Mouse (Mus musculus) adrenal gland, postnatal 0 days (tissue): ENCODE data around the gene Ap1m2. TPM values are rescaled to one million over a fixed set of nuclear protein-coding genes. Genes with fewer than 3 reads are reported as not detected.

ENCODE experiments used
- polyA plus RNA-seq: library from polyadenylated mRNA; unstranded; fragments of >200 nt; fragmentation: Nextera tagmentation; extraction: Ambion mirVana; gene quantifications from 2 replicates; pipeline ENCODE4 v1.2.1, GENCODE M21; 2015

The Ap1m2 gene
- polyA plus RNA-seq = 0.55 and 0.95 TPM in 2 replicates

DNA sequence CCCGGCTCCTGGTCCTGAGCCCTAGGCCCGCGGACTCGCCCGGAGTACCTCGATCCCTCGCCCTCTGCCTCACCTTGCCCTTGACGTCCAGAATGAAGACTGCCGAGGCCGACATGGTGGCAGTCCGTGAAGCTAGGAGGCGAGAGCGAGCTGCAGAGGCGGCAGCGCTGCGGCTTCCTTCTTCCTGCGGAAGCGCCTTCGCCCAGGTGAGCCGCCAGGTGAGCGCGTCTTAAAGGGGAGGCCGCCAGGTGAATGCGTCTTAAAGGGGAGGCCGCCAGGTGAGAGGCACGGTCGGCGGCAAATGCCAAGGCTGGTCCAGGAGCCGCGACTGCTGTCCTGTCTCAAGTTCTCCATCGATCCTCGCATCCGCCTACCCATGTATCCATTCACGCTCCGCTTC lies at the start of gene Ap1m2:
Ap1m2 (minus strand) TSS at position 204 of the 400 bp plus-strand sequence.

DNA sequence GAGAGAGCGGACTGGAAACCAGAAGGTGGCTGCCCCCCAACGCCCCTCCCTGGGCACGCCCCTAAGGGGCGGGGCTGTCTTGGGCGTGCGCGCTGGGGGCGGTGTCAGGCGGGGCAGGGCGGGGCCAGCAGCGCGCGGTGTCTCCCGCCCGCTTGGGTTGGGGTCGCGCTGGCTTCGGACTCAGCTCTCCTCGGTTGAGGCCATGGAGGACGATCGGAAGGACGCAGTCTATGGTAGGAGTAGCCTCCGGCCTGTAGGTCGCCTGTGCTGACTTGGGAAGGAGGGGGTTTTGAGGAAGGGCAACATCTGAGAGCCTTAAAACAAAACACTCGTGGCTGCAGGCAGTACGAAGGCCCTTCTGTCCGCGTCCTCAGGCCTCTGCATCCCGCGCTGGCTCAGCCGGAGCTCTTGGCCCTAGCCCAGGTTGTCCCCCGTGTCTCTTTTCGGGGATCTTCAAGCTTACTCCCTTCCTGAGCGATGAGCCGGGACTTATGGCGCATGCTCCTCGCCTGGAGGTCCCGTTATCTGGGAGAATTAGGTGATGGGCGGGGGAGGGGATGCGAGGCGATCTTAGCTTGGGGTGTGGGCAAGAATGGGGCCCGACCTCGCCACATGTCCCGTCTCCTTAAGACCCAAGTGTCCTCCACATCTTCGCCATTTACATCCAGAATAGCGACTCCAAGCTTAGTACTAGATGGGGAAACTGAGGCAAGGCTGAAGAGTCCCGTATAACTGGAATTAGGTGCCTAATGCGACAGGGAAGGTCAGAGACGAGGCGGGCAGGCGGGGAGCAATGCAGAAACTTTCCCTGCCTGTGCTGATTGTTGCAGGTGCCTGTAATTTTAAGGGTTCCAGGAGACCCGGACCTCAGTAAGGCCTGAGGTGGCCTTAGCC lies 8.7 kb upstream of the Ap1m2 start, which contains the start of gene Slc44a2:
Slc44a2 (plus strand) TSS at position 80 of the 894 bp plus-strand sequence.

DNA sequence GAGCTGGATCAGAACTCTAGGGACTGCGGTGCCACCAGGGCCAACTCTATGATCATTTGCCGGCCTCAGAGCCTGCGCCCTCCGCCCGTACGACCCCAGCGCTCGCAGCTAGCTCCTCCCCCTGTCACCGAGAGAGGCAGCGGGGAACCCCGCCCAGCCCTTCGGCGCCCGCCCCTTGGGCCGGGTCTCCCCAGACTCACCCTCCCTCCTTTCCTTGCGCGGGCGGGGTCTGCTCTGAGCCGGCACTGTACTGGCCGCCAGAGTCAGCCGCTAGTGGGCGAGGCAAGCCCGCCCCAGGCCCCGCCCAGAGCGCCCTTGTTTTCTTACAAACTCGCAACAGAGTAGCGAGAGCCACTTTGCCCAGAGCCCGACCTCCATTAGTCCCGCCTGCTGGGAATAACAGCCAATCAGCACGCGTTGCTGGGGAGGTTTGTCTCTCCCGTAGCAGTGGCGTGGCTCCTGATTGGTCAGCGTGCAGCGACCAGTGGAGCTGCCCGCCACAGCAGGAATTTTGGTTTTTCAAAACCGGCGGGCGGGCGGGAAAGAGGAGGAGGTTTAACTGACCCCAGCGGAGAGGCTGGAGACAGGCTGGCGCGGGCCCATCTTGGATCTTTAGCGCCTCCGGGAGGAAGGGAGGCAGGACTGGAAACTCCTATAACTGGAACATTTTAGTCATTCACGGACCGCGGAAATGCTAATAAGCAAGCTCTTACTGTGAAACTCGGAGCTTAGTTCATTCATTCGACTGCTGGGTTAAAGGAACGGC lies 20.9 kb downstream of the Ap1m2 start, which contains the start of gene Cdkn2d:
Cdkn2d (minus strand) TSS at position 386 of the 766 bp plus-strand sequence.

DNA sequence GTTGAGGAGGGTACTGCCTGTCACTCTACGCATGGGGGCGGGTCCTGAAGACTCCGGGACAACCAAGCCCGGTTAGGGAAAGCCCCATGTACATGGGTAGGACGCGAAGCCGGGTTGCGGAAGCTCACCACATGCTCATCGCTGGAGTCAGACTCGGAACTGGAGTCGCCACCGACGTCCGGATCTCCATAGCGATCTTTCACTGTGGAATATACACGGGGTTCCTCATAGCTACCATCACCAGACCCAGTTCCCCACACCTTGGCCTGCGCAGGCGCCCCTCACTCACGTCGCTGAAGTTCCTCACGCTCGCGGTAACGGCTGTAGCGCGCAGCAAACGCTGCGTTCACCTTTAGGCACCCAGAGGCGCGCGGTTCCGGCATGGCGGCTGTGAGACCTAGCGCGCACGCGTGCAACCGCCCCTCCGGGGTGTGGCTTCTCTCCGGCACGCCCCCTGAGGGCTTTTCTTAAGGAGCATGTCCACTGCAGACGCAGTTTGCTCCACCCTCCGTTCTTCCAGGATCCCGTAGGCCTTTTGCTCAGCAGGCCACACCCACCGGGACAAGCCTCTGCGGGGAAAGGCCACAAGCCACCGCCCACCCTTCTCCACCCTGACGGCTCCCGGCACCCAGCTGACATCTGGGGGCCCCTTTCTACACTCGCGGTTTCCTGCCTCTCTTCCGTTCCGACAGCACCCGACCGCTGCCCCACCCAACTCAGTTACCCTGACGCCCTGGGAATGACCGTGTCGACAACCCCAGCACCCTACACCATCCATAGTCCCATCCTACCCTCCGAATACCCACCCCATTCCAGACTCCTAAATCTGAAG lies 24.4 kb downstream of the Ap1m2 start, which contains the start of gene Kri1:
Kri1 (minus strand) TSS at position 399 of the 832 bp plus-strand sequence.

DNA sequence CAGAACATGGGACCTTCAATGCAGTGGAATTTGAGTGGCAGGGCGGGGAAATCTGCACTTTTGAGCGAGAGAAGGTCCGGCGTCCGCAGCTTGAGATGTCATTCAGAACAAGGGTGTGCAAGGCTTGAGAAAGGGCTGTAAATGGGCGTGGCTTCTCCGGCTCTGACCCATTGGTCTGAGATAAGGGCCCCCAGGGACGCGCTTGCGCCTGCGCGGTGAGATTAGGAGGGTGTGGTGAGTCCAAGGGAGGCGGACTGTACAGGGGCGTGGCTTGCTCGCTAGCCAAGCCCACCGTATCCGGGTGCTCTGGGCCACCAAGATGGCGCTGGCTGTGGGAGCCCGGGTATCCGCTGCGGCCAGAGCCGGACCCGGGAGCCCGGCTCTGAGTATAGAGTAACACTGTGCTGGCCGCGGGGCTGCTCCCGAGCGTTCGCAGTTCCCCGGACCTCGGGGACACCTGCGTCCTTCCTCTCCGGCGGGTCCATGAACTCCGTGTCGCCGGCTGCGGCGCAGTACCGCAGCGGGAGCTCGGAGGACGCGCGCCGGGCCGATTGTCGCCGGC lies 47.1 kb downstream of the Ap1m2 start, which contains the start of gene Atg4d:
Atg4d (plus strand) TSS at position 294 of the 562 bp plus-strand sequence.

DNA sequence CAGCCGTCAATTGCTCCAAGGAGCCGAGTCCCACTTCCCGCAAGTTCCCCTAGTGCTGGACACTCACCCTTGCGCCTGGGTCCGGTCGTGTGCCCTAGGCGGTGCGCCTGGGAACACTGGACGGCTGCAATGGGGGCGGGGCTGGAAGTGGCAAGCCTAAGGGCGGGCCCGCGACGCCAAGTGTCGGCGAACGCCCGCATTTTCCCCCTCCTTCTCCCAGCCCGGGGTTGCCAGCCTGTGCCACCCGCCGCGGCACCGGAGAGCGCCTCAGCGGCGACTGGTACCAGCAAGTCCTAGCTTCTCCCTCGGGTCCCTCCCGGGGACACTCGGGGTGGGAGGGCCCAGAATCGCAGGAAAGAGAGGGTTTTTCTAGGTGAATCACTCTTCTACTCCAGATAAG lies 63.8 kb downstream of the Ap1m2 start, which contains the start of gene S1pr5:
S1pr5 (minus strand) TSS at position 118 of the 400 bp plus-strand sequence.

Other genes starting within 250 kb of the Ap1m2 start
- 0.48 TPM in 1 of 2 replicates, not detected in the other for gene Zglp1, start 245.2 kb downstream of the Ap1m2 start, polyA plus RNA-seq
- 0.19 and 0.25 TPM in 2 replicates for gene Gm49373, start 239.2 kb downstream of the Ap1m2 start, polyA plus RNA-seq
- 60.5 and 68.4 TPM in 2 replicates for gene Fdx1l, start 238.7 kb downstream of the Ap1m2 start, polyA plus RNA-seq
- gene Gm38431, start 220.3 kb downstream of the Ap1m2 start, polyA plus RNA-seq = 0.91 and 1.2 TPM in 2 replicates
- gene Raver1, start 220.3 kb downstream of the Ap1m2 start, polyA plus RNA-seq = 25.9 and 31.4 TPM in 2 replicates
- 5.3 and 10.8 TPM in 2 replicates for gene Tyk2, start 181.1 kb downstream of the Ap1m2 start, polyA plus RNA-seq
- 163 and 197 TPM in 2 replicates for gene Cdc37, start 162.4 kb downstream of the Ap1m2 start, polyA plus RNA-seq
- 3.1 and 5.1 TPM in 2 replicates for gene Pde4a, start 146.6 kb downstream of the Ap1m2 start, polyA plus RNA-seq
- 42.4 and 49.5 TPM in 2 replicates for gene Keap1, start 73.0 kb downstream of the Ap1m2 start, polyA plus RNA-seq
- gene S1pr5, start 63.9 kb downstream of the Ap1m2 start, polyA plus RNA-seq = 0.08 TPM in 2 replicates
- 20.2 and 26.7 TPM in 2 replicates for gene Atg4d, start 47.0 kb downstream of the Ap1m2 start, polyA plus RNA-seq
- 7.6 and 10.7 TPM in 2 replicates for gene Kri1, start 24.4 kb downstream of the Ap1m2 start, polyA plus RNA-seq
- gene Cdkn2d, start 20.9 kb downstream of the Ap1m2 start, polyA plus RNA-seq = 43.7 and 55.9 TPM in 2 replicates
- gene Slc44a2, start 8.4 kb upstream of the Ap1m2 start, polyA plus RNA-seq = 51.3 and 55.7 TPM in 2 replicates
- 60.5 and 74.0 TPM in 2 replicates for gene Ilf3, start 55.5 kb upstream of the Ap1m2 start, polyA plus RNA-seq
- 33.4 and 34.4 TPM in 2 replicates for gene Qtrt1, start 99.5 kb upstream of the Ap1m2 start, polyA plus RNA-seq
- gene Dnm2, start 112.6 kb upstream of the Ap1m2 start, polyA plus RNA-seq = 42.9 and 74.7 TPM in 2 replicates
- gene Tmed1, start 197.9 kb upstream of the Ap1m2 start, polyA plus RNA-seq = 80.4 and 83.2 TPM in 2 replicates
- gene AB124611, start 213.8 kb upstream of the Ap1m2 start, polyA plus RNA-seq = 4.2 and 5.2 TPM in 2 replicates
- 19.9 and 21.3 TPM in 2 replicates for gene Carm1, start 234.6 kb upstream of the Ap1m2 start, polyA plus RNA-seq